In the genomic region with DNA sequence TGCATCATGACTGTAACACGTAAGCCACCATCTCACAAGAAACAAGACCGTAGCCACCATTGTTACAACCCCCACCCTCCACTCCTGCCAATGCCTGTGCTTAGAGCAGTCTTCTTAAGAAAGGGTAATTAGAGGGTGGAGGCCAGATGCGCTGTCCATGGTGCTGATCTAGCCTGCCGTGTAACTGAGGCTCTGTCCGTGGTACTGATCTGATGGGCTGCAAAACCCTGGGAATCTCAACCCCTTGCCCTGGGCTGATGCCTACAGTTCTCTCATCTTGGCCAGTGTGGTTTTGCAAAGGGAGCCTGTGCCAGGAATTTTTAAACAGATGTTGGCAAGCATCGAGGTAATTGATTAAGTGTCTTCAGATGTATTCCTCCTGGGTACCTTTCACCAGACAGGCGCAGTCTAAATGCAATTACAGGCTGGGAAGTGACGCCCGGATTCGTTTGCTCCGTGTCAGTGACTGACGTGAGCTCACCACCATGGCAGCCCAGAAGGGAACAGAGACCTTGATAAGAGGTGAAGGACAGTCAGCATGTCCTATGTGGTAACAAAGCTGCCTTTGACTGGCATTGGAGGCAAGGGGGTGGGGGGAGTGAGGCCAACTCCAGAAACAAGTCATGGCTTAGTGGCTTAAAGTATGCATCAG, we compare ENCODE assay signal across 7 mouse cellular contexts.
DNase-seq lines count a peak whose midpoint lies in the region; ATAC-seq and TF ChIP-seq lines count a peak whose summit lies in the region.

No protein-coding gene starts in this region.

- no peak overlapping the region for H3K4me2 ChIP-seq in embryonic facial prominence, embryonic 14.5 days (ENCODE audit: low read depth, low read length)
- no peak overlapping the region for H3K4me2 ChIP-seq in intestine, embryonic 16.5 days (ENCODE audit: low read depth, low read length)

- TF ChIP-seq POLR2A in ES-Bruce4 (IDR thresholded peaks at IDR 0.05; ENCODE audit: insufficient read depth, low read length) = no peak

- peak; percentile 84 for DNase-seq in NIH3T3 (ENCODE audit: low read depth)
- peak; percentile 89 for DNase-seq in embryonic facial prominence, embryonic 14.5 days (ENCODE audit: low spot score)
- peak; percentile 21 for DNase-seq in induced T-regulatory cell, adult 2 months (ENCODE audit: low read depth)
- peak; percentile 87 for DNase-seq in lung, postnatal 10 days
- peak; percentile 27 for DNase-seq in skeletal muscle tissue, adult 2 months (ENCODE audit: low read depth, low spot score)

- H3K4me1 ChIP-seq in ES-Bruce4 (ENCODE audit: control insufficient read depth, insufficient read depth, low read length) = peaks cover 2% of the 10 kb centered on the region
- no peaks in the 10 kb centered on the region for H3K4me1 ChIP-seq in embryonic facial prominence, embryonic 14.5 days (ENCODE audit: control insufficient read depth, insufficient read depth, low read length)
- H3K4me1 ChIP-seq in intestine, embryonic 16.5 days (ENCODE audit: control insufficient read depth, insufficient read depth, low read length) = no peaks in the 10 kb centered on the region

- TF ChIP-seq CTCF in ES-Bruce4 (IDR thresholded peaks at IDR 0.05; ENCODE audit: low read depth, low read length) = peak; percentile 11

- no peak overlapping the region for H3K4me3 ChIP-seq in ES-Bruce4 (ENCODE audit: low read depth, low read length)
- H3K4me3 ChIP-seq in embryonic facial prominence, embryonic 14.5 days (ENCODE audit: low read depth, low read length) = no peak overlapping the region
- H3K4me3 ChIP-seq in intestine, embryonic 16.5 days (ENCODE audit: low read length) = no peak overlapping the region

- ATAC-seq in embryonic facial prominence, embryonic 14.5 days (ENCODE audit: low read depth) = peak; percentile 30; the same call in 1 of the 2 replicates
- no peak for ATAC-seq in intestine, embryonic 16.5 days

- H3K9me3 ChIP-seq in ES-Bruce4 (replicated peaks; ENCODE audit: control insufficient read depth, insufficient read depth, low read length, poor library complexity, severe bottlenecking) = no peaks in the 10 kb centered on the region
- no peaks in the 10 kb centered on the region for H3K9me3 ChIP-seq in embryonic facial prominence, embryonic 14.5 days (ENCODE audit: control insufficient read depth, low read length)
- no peaks in the 10 kb centered on the region for H3K9me3 ChIP-seq in intestine, embryonic 16.5 days (ENCODE audit: control insufficient read depth, low read length)

- no peaks in the 10 kb centered on the region for H3K36me3 ChIP-seq in ES-Bruce4 (ENCODE audit: control insufficient read depth, insufficient read depth, low read length, poor library complexity, severe bottlenecking)
- no peaks in the 10 kb centered on the region for H3K36me3 ChIP-seq in embryonic facial prominence, embryonic 14.5 days (ENCODE audit: control insufficient read depth, insufficient read depth, low read length)
- no peaks in the 10 kb centered on the region for H3K36me3 ChIP-seq in intestine, embryonic 16.5 days (ENCODE audit: control insufficient read depth, insufficient read depth, low read length)

- no peak overlapping the region for H3K27ac ChIP-seq in ES-Bruce4 (ENCODE audit: insufficient read depth, low read length)
- H3K27ac ChIP-seq in embryonic facial prominence, embryonic 14.5 days (replicated peaks; ENCODE audit: low read depth, low read length) = no peak overlapping the region
- H3K27ac ChIP-seq in intestine, embryonic 16.5 days (ENCODE audit: low read length) = no peak overlapping the region

- no peaks in the 10 kb centered on the region for H3K27me3 ChIP-seq in ES-Bruce4 (ENCODE audit: control insufficient read depth, insufficient read depth, low read length, poor library complexity, severe bottlenecking)
- no peaks in the 10 kb centered on the region for H3K27me3 ChIP-seq in embryonic facial prominence, embryonic 14.5 days (replicated peaks; ENCODE audit: control insufficient read depth, insufficient read depth, low read length)
- H3K27me3 ChIP-seq in intestine, embryonic 16.5 days (replicated peaks; ENCODE audit: control insufficient read depth, insufficient read depth, low read length) = no peaks in the 10 kb centered on the region

- peak; percentile 88 for TF ChIP-seq EP300 in ES-Bruce4 (IDR thresholded peaks at IDR 0.05; ENCODE audit: insufficient read depth, low read depth, low read length)

- 41% methylated on average over 12 of the region's 12 CpGs for WGBS in embryonic facial prominence, embryonic 14.5 days
- 43% methylated on average over 12 of the region's 12 CpGs for WGBS in intestine, embryonic 16.5 days

- H3K9ac ChIP-seq in ES-Bruce4 (ENCODE audit: low read depth, poor library complexity, severe bottlenecking) = no peak overlapping the region
- no peak overlapping the region for H3K9ac ChIP-seq in embryonic facial prominence, embryonic 14.5 days (ENCODE audit: low read depth, low read length)
- H3K9ac ChIP-seq in intestine, embryonic 16.5 days (ENCODE audit: low read depth, low read length) = no peak overlapping the region

Comparison
In these comparisons a context has a peak if more than half of its experiments do, and no peak if none do; other contexts are left out.
1. DNase-seq: peak in every context shown above with its lines; median percentile 89 in embryonic facial prominence, embryonic 14.5 days; 87 in lung, postnatal 10 days; 84 in NIH3T3; 27 in skeletal muscle tissue, adult 2 months; 21 in induced T-regulatory cell, adult 2 months.